Mouse (Mus musculus) embryonic facial prominence, embryonic 15.5 days (tissue): ENCODE measurements at regions not wholly inside any gene's neighbourhood (a gene's known extent, or its start where the extent isn't known, plus 50 kb on each side); places are given as distances from the start of the nearest gene placed in this dataset.
"Not testable (repeated sequence)": the region's sequence is repeated elsewhere in the genome, so short reads cannot be mapped to it uniquely, and the experiment has no call there.

Source experiments
- ATAC-seq: fragments of 200-750 bp; cut with Nextera tagmentation; 2 replicates; pipeline ENCODE4 v1.8.0; 2017; ENCODE audit warnings: low read depth, moderate TSS enrichment; ENCODE audit not compliant: insufficient number of reproducible peaks, low FRiP score, low TSS enrichment
- H3K27ac ChIP-seq: fragments of 300-500 bp; sonication (generic); replicated peaks from 2 replicates; pipeline ENCODE4 v1.5.1; 2015; ENCODE audit warnings: mild to moderate bottlenecking, inconsistent platforms
- H3K27me3 ChIP-seq: fragments of 300-500 bp; sonication (generic); 2 replicates; pipeline ENCODE4 v1.6.1; 2015; ENCODE audit warnings: inconsistent platforms
- H3K36me3 ChIP-seq: fragments of 300-500 bp; sonication (generic); 2 replicates; pipeline ENCODE4 v1.6.1; 2015; ENCODE audit warnings: mild to moderate bottlenecking, inconsistent platforms
- H3K4me1 ChIP-seq: fragments of 300-500 bp; sonication (generic); 2 replicates; pipeline ENCODE4 v1.6.1; 2015; ENCODE audit warnings: inconsistent platforms
- H3K4me2 ChIP-seq: fragments of 300-500 bp; sonication (generic); replicated peaks from 2 replicates; pipeline ENCODE4 v1.6.1; 2015; ENCODE audit warnings: mild to moderate bottlenecking, inconsistent platforms
- H3K4me3 ChIP-seq: fragments of 300-500 bp; sonication (generic); replicated peaks from 2 replicates; pipeline ENCODE4 v1.5.1; 2015; ENCODE audit warnings: mild to moderate bottlenecking, inconsistent platforms
- H3K9ac ChIP-seq: fragments of 300-500 bp; sonication (generic); 2 replicates; pipeline ENCODE4 v1.6.1; 2015; ENCODE audit warnings: inconsistent platforms
- H3K9me3 ChIP-seq: fragments of 300-500 bp; sonication (generic); replicated peaks from 2 replicates; pipeline ENCODE4 v1.6.1; 2016; ENCODE audit warnings: inconsistent platforms
- WGBS: fragments of 180-500 bp; shearing (Covaris S2); methylation state at CpG from one replicate; pipeline ENCODE4 v1.1.7; 2015; 5-methylcytosine and 5-hydroxymethylcytosine counted together

GRCm38 (mm10) chr16:46894576-46895203, 396.4 kb upstream of the Nectin3 start:
- Histone ChIP-seq H3K27me3 (no peaks in the 10 kb centered on the region), H3K4me3 (no peak overlapping the region), H3K9ac (no peak overlapping the region), H3K36me3 (no peaks in the 10 kb centered on the region), H3K27ac (no peak overlapping the region), H3K4me1 (no peaks in the 10 kb centered on the region), H3K9me3 (no peaks in the 10 kb centered on the region), H3K4me2 (no peak overlapping the region)
- 50% methylated on average over 2 of the region's 2 CpGs for WGBS
- no peak for ATAC-seq

GRCm38 (mm10) chr16:46878739-46879138, 380.4 kb upstream of the Nectin3 start:
- H3K4me3 ChIP-seq, result no peak overlapping the region
- H3K9me3 ChIP-seq, result no peaks in the 10 kb centered on the region
- WGBS, result 85% methylated on average over 2 of the region's 2 CpGs
- no peak overlapping the region for H3K9ac ChIP-seq
- no peaks in the 10 kb centered on the region for H3K27me3 ChIP-seq
- H3K27ac ChIP-seq, result no peak overlapping the region
- no peaks in the 10 kb centered on the region for H3K4me1 ChIP-seq
- H3K4me2 ChIP-seq, result no peak overlapping the region
- H3K36me3 ChIP-seq, result no peaks in the 10 kb centered on the region
- ATAC-seq, result no peak

DNA sequence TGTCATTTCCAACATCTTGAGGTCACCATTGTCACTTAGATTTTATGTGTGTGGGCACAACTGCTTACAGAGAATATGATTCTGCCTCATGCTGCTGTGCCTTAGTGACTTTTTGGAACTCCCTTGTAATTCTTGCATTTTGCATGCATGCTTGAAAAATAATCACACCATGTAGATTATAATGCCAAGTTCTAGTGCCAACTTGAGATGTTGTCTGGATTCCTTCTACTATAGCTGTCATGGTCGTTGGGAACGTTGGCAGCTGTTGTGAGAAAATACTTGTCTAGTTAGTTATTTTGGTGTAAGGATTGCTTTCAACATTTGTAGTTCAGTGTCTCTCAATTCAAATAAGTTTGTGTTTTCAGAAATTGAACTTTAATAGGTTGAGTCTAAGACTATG, 365.6 kb upstream of the Nectin3 start:
- ATAC-seq, result no peak
- no peak overlapping the region for H3K4me2 ChIP-seq
- H3K4me1 ChIP-seq, result no peaks in the 10 kb centered on the region
- H3K27ac ChIP-seq, result no peak overlapping the region
- H3K27me3 ChIP-seq, result no peaks in the 10 kb centered on the region
- H3K36me3 ChIP-seq, result no peaks in the 10 kb centered on the region
- no peak overlapping the region for H3K9ac ChIP-seq
- H3K9me3 ChIP-seq, result no peaks in the 10 kb centered on the region
- WGBS, result 66% methylated on average over 2 of the region's 2 CpGs
- no peak overlapping the region for H3K4me3 ChIP-seq

- WGBS, result 78% methylated on average over 4 of the region's 4 CpGs
- Histone ChIP-seq H3K27me3 (no peaks in the 10 kb centered on the region), H3K4me1 (no peaks in the 10 kb centered on the region), H3K9me3 (no peaks in the 10 kb centered on the region), H3K4me2 (no peak overlapping the region), H3K9ac (no peak overlapping the region), H3K36me3 (no peaks in the 10 kb centered on the region), H3K4me3 (no peak overlapping the region), H3K27ac (no peak overlapping the region)
- no peak for ATAC-seq
These were observed 351.2 kb upstream of the Nectin3 start for GRCm38 (mm10) chr16:46849534-46849933.

GRCm38 (mm10) chr16:46848755-46849154, 350.4 kb upstream of the Nectin3 start:
- H3K4me2 ChIP-seq, result no peak overlapping the region
- no peaks in the 10 kb centered on the region for H3K27me3 ChIP-seq
- no peak overlapping the region for H3K4me3 ChIP-seq
- no peak overlapping the region for H3K27ac ChIP-seq
- no peaks in the 10 kb centered on the region for H3K36me3 ChIP-seq
- no peaks in the 10 kb centered on the region for H3K4me1 ChIP-seq
- ATAC-seq, result no peak
- H3K9me3 ChIP-seq, result no peaks in the 10 kb centered on the region
- H3K9ac ChIP-seq, result no peak overlapping the region

GRCm38 (mm10) chr16:46847707-46848356, 349.5 kb upstream of the Nectin3 start:
- WGBS, result 61% methylated on average over 3 of the region's 3 CpGs
- no peak for ATAC-seq

GRCm38 (mm10) chr16:46841179-46841578, 342.9 kb upstream of the Nectin3 start:
- Histone ChIP-seq H3K4me3 (no peak overlapping the region), H3K27me3 (no peaks in the 10 kb centered on the region), H3K27ac (no peak overlapping the region), H3K4me2 (no peak overlapping the region), H3K4me1 (no peaks in the 10 kb centered on the region), H3K36me3 (no peaks in the 10 kb centered on the region), H3K9me3 (no peaks in the 10 kb centered on the region), H3K9ac (no peak overlapping the region)
- ATAC-seq, result no peak
- 62% methylated on average over 2 of the region's 2 CpGs for WGBS

More at GRCm38 (mm10) chr16:46847707-46848356, 349.5 kb upstream of the Nectin3 start:
- no peaks in the 10 kb centered on the region for H3K9me3 ChIP-seq
- H3K36me3 ChIP-seq, result no peaks in the 10 kb centered on the region
- H3K27me3 ChIP-seq, result no peaks in the 10 kb centered on the region
- H3K9ac ChIP-seq, result no peak overlapping the region
- no peaks in the 10 kb centered on the region for H3K4me1 ChIP-seq
- no peak overlapping the region for H3K4me3 ChIP-seq
- no peak overlapping the region for H3K27ac ChIP-seq
- H3K4me2 ChIP-seq, result no peak overlapping the region

DNA sequence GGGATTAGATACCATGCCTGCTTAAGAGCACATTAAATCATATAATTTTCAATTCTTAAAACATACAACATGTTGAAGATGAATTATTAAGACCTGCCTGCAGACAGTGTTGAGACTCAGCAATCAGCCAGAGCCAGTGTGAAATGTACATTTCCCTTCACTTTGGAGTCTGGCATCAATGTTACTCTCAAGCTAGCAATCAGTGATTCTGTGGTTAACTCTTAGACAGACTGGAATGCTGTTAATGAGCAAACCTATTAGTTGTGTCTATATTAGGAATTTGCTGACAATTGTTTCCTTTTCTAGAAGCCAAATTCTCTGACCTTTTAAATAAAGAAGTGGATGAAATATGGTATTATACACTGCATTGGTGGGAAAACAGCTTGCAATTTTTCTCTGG, 342.4 kb upstream of the Nectin3 start:
- no peak overlapping the region for H3K9ac ChIP-seq
- no peak overlapping the region for H3K4me2 ChIP-seq
- no peaks in the 10 kb centered on the region for H3K36me3 ChIP-seq
- H3K9me3 ChIP-seq, result no peaks in the 10 kb centered on the region
- H3K27ac ChIP-seq, result no peak overlapping the region
- H3K27me3 ChIP-seq, result no peaks in the 10 kb centered on the region
- ATAC-seq, result no peak
- no peaks in the 10 kb centered on the region for H3K4me1 ChIP-seq
- no peak overlapping the region for H3K4me3 ChIP-seq

DNA sequence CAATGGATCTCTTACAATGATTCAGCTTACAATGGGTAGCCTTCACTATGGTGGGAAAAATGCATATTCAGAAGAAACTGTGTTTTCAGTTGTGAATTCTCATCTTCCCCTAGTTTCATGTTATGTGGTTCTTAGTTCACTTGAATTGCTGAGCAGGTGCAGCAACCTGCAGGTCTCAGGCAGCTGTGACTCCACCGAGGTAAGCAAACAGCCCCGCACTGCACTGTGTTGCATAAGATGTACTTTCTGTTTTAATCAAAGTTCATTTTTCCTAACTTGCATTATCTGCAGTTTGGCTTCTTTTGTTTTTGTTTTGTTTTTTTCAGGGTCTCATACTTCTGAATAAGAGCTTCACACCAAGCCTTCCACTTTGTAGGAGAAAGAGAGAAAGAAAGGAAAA, 326.8 kb upstream of the Nectin3 start:
- 79% methylated on average over 2 of the region's 2 CpGs for WGBS

GRCm38 (mm10) chr16:46822753-46823152, 324.4 kb upstream of the Nectin3 start:
- no peak for ATAC-seq
- Histone ChIP-seq H3K4me1 (no peaks in the 10 kb centered on the region), H3K9me3 (no peaks in the 10 kb centered on the region), H3K4me3 (no peak overlapping the region), H3K4me2 (no peak overlapping the region), H3K27me3 (no peaks in the 10 kb centered on the region), H3K9ac (no peak overlapping the region), H3K36me3 (no peaks in the 10 kb centered on the region), H3K27ac (no peak overlapping the region)
- WGBS, result 38% methylated on average over 3 of the region's 3 CpGs

More for the DNA sequence above, 326.8 kb upstream of the Nectin3 start:
- Histone ChIP-seq H3K9me3 (no peaks in the 10 kb centered on the region), H3K27me3 (no peaks in the 10 kb centered on the region), H3K27ac (no peak overlapping the region), H3K4me3 (no peak overlapping the region), H3K9ac (no peak overlapping the region), H3K36me3 (no peaks in the 10 kb centered on the region), H3K4me2 (no peak overlapping the region), H3K4me1 (no peaks in the 10 kb centered on the region)
- no peak for ATAC-seq

- WGBS, result 92% methylated on average over 1 of the region's 1 CpGs
- no peaks in the 10 kb centered on the region for H3K27me3 ChIP-seq
- no peaks in the 10 kb centered on the region for H3K36me3 ChIP-seq
- no peak overlapping the region for H3K4me2 ChIP-seq
- no peak overlapping the region for H3K9ac ChIP-seq
- H3K9me3 ChIP-seq, result no peaks in the 10 kb centered on the region
- H3K4me1 ChIP-seq, result no peaks in the 10 kb centered on the region
- H3K27ac ChIP-seq, result no peak overlapping the region
- ATAC-seq, result no peak
- H3K4me3 ChIP-seq, result no peak overlapping the region
These were observed 319.9 kb upstream of the Nectin3 start for GRCm38 (mm10) chr16:46818215-46818614.

DNA sequence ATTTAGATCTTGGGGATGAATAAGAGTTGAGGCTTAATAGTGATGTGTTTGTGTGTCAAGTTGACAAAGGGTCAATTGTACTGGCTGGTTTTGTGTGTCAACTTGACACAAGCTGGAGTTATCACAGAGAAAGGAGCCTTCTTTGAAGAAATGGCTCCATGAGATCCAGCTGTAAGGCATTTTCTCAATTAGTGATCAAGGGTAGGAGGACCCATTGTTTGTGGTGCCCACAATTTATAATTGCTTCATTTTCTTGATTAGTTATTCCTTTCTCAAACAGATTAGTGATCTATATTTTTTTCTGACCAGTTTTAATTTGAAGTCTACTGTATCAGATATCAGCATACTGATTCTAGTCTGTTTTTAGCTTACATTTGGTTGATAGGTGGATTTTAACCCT, 313.5 kb upstream of the Nectin3 start:
- not testable (repeated sequence) for H3K9ac ChIP-seq, H3K4me1 ChIP-seq, H3K9me3 ChIP-seq, H3K27ac ChIP-seq, H3K4me3 ChIP-seq, ATAC-seq, H3K36me3 ChIP-seq, H3K4me2 ChIP-seq, H3K27me3 ChIP-seq
